In genomic region chr15:93243202-93243601, GRCm38 (mm10) we compare ENCODE assay signal across 19 mouse cellular contexts.
"Had no signal": no experiment of that assay in that cellular context is flagged by ENCODE, and none has a peak within 500 bp of the region (broad histone marks: within the 10 kb centered on the region; RNA-seq: fewer than 3 reads in every experiment).

No protein-coding gene starts in this region.

- DNase-seq: kidney, adult 18-20 months; kidney, adult 9 months; kidney, postnatal 25 days; layer of hippocampus, adult 9-11 months; layer of hippocampus, postnatal 36 days; left cerebral cortex, postnatal 4 days; liver, postnatal 0 days; lung, postnatal 14 days; lung, postnatal 4 days; midbrain, embryonic 14.5 days; thymus, adult 18-20 months; thymus, postnatal 36 days had no signal

- H3K9me3 ChIP-seq: limb, embryonic 15.5 days; lung, embryonic 15.5 days had no signal

- H3K9ac ChIP-seq: limb, embryonic 15.5 days; liver, embryonic 14.5 days; liver, postnatal 0 days; lung, embryonic 15.5 days had no signal

- H3K4me1 ChIP-seq: lung, embryonic 15.5 days had no signal

- ATAC-seq: liver, postnatal 0 days had no signal

- H3K4me3 ChIP-seq: layer of hippocampus, adult 2 months; left cerebral cortex, adult 2 months; limb, embryonic 15.5 days; lung, embryonic 15.5 days had no signal

- H3K27me3 ChIP-seq: limb, embryonic 15.5 days; lung, embryonic 15.5 days had no signal

- H3K27ac ChIP-seq: layer of hippocampus, adult 2 months; left cerebral cortex, adult 2 months; limb, embryonic 15.5 days; liver, embryonic 14.5 days; lung, embryonic 15.5 days had no signal

- H3K4me2 ChIP-seq: limb, embryonic 15.5 days; liver, embryonic 11.5 days; lung, embryonic 15.5 days; midbrain, embryonic 11.5 days had no signal
